Mouse (Mus musculus) spleen, postnatal 36 days (tissue): Measurements from ENCODE around the gene Elf5.

Experiments used
- DNase-seq, 2 experiments: peaks; one replicate each; pipeline ENCODE4 v3.0.0; 2022; ENCODE audit warnings: low spot score in 2 of 2, mixed read lengths in 1 of 2

Elf5 gene

DNA sequence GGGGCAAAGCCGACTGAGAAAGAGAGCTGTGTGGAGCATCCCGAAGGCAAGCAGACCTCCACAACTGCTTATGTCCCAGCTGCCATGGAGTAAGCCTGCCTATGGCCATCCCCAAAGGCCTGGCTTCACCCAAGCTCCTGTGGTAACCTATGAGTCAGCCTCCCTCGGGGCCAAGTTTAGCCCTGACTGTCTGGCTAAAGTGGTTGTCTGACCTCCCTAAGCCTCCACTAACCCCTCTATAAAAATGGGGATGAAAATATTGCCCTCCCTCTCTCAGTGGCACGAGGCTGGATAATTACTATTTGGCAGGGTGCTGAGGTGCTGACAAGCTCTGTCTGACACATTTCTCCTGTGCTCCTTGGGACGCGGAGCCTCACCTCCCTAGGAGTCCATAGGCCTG is at the start of gene Elf5:
Gene Elf5 (plus strand): TSS at position 341 of the 400 bp plus-strand sequence.
- DNase-seq: no peak

DNA sequence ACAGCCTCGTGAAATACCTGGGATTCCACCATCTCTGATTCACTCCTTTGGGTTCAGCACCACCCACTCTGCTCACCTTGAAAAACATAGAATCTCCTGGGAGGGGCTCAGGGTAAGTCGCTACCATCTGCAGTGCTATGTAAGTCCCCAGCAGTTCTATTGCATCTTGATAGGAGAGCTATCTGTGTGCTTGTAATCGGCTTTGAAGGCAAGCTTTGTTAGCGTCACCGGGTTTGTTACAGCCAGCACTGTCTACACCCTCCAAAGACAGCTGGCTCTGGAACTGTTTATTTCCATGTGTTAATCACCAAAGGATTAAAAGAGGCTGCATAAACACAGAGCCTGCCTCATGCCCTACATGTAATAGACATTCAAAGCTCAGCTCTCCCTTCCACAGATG is 38.9 kb upstream of the Elf5 start:
- no peak for DNase-seq

DNA sequence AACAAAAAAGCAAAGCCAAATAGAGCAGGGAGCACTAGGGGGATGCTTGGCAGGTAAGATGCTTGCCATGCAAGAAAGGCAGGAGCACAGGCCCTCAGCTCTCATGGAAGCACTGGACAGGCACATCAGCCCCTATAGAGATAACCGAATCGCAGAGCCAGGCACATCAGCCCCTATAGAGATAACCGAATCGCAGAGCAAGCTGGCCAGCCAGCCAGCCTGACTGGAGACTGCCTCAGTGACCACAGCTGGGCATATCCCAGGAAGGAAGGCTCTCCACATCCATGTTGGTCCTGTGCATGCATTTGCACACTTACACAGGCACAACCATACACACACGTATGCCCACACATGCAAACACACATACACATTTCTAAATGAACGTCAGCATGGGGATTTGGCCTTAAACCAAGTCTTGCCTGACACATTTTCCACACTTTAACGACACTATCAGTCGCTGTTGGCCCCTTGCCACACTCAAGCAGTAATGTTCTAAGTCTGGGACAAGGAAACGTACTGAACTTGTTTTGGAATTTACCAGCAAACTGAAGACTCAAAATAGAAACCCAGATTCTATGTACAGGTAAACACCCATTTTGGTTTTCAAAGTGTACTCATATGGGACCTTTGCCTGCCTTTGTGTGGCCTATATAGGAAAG is 31.9 kb upstream of the Elf5 start:
- no peak for DNase-seq

DNA sequence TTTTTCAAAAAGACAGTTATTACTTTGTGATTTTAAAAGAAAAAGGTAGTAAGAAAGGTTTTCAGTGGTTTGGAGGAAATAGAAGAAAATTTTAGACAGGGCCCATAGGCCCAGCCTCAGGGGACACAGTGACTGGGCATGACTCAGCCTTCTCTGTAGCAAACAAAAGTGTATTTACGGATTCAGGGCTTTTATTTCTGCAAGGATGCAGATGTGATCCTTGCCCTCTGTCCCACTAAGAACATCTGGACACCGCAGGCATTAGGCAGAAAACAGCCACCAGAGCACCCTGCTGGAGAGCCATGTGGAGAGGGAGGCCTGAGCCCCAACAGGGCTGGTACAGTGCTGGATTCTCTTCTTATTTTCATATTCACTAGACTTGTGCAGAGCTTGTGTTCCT is 29.3 kb upstream of the Elf5 start:
- DNase-seq: no peak

DNA sequence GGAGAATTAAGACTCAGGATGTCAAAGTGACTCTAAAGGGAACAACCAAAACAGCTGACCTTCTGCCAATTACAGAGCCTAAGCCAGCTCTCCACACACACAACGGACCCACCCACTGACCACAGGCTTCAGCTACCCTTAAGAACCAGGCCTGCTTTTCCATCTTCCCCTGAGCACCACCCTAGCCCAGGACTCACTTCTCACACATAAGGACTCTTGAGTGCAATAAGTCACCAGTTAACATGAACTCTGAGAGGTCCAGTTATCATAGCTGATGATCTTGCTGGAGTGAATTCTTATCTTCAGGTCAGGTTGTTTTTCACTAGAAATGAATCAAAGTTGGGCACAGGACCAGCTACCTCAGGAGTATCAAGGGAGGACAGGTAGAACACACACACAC is 23.6 kb upstream of the Elf5 start:
- no peak for DNase-seq

DNA sequence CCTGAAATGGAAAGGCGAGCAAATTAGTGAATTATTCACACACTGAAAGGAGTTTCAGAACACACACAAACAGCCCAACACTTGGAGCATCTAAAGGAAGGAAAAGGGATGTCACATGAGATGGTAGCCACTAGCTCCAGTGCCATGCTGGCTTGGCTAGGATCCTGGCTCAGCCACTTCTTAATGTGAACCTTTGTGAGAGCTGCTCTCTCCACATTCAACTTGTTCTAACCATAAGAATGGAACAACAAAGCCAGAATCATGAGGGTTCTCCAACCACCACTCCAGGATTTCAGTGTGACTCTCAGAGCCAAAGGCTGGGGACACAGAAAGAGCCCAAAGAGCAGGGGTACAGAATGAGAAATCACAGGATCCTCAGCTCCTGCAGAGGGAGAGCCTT is 23.2 kb upstream of the Elf5 start:
- no peak for DNase-seq

DNA sequence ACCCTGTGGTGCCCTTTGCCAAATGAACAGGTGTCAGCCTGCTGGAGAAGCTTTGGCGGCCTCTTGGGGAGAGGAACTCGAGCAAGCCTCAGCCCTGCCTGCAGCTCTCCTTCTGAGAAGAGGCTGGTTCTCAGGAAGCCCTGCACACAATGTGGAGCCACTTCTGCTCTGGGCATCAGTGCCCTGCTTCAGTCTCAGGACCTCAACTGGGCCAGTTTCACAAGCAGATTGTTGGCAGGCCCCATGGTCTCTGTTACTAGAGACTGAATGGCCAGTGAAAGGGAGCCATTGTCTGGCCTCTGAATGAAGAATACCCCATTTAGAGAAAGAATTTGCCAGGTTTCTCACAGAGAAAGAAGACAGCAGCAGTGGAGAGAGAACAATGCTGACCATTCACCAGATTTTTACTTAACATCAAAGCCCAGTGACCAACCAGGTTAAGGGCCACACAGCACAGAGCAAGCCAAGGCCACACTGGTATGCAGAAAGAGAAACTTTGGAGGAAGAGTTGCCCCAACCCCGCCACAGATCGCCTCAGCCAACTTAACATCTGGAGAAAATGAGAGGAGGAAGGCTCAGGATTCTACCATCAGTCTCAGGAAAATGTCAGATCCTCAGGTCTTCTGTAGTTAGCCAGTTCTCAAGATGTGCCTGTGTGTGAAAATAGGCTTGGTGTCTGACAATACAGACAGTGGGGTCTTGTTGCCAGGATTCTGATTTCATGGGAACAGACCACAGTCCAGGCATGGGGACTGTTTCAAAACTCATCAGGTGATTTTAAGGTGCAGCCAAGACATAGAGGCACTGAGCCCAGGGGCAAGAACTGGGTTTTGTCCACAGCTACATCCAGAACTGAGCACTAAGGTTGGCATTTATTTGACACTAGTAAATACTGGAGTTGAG is 21.2 kb upstream of the Elf5 start:
- DNase-seq: no peak

DNA sequence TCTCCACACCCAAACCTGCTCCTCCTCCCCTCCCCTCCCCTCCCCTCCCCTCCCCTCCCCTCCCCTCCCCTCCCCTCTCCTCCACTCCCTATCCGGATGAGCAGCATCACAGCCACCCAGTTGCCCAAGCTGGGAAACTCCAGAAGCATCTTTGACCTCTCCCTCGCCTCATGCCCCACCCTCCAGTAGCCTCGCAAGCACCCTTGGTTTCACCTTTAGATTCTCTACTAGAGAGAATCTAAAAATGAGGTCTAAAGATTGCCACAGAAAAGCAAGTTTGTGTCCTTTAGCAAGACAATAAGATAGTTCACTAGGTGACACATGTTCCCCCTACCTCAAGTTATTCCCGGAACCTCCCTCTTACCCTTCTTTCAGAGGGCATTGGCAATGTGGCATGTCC is 19.9 kb upstream of the Elf5 start:
- DNase-seq: no peak

DNA sequence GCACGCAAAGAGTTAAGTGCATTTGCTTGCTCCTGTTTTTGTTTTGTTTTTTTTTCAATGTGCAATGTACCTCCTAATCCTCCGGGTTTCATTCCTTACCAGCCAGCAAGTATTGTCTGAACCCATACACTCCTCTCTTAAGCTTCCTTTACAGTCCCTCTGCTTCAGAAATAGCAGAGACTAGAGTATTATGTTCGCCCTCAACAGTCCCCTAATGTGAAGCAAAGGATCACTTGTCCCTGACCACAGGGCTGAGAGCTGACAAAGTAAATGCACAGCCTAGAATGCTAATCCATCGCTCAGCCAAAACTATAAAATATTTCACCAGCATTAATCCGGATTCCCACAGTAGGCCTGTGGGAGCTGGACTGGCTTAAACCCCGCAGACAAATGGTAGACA is 13.4 kb upstream of the Elf5 start:
- no peak for DNase-seq

DNA sequence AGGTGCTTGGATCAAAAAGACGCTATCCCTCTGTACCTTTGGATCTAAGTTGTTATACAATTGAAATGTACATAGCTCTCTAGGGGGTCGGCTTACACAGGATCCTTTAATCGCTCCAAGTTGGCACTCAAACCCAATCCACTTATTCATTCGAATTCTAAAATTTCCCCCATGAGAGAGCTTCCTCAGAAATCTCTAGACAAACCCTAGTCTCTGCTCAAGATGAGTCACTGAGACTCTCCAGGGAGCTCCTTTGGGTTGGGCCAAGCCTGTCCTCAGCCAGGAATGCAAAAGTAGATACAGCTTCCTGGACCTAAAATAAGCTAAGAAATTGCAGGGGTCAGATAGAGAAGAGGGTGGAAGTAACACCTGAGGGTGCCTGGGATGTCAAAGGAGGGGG is 10.8 kb upstream of the Elf5 start:
- no peak for DNase-seq

DNA sequence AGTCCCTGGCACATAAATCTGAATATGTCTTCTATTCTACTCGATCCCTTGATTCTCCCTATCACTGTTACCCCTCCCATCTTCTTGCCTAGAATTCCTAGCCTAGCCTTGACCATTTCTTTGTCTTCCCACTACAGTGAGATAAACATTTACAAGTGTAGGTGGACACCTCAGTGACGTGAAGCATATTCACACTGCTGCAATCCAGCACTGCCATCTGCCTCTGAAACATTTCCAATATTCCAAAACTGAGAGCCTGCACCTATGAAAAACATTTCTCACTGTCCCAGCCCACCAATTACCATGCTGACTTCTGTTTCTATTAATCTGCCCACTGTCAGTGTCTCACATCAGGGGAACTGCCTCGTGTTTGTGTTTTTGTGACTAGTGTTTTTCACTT is 5.2 kb upstream of the Elf5 start:
- DNase-seq: no peak

DNA sequence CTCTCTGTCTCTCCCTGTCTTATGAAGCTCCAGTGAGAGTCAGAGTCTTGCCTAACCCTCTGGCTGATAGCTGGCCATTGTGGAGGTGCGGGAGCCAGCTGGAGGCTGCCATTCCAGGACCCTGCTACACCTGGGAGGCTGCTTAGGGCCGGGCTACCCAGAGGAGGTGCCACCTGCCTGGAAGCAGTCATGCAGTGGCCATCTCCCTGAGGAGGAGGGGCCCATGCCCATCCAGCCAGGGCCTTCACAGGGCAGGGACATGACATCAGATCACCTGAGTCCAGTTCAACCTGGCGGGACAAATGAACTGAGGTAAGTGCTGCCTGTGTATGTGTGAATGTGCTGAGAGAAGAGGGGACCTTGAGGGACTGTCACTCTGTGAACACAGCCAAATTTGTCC is 328 bp downstream of the Elf5 start:
- DNase-seq: no peak

DNA sequence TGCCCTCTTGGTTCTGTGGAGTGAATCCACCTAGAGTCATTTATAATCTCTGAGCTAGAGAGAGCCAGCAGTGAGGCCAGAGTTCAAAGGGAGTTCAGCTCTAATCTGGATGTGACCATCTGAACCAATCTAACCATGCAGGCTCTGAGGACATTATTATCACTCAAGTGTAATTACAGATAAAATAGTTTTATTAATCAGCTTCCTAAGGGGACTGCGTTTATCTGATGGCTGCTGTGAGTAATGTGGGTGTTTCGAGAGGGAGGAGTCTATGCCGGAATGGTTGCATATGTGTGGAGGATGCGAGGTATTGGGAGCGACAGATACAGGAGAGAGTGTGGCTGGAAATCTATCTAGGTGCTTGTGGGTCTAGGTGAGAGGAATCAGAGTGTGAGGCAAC is 1.9 kb downstream of the Elf5 start:
- DNase-seq: no peak

DNA sequence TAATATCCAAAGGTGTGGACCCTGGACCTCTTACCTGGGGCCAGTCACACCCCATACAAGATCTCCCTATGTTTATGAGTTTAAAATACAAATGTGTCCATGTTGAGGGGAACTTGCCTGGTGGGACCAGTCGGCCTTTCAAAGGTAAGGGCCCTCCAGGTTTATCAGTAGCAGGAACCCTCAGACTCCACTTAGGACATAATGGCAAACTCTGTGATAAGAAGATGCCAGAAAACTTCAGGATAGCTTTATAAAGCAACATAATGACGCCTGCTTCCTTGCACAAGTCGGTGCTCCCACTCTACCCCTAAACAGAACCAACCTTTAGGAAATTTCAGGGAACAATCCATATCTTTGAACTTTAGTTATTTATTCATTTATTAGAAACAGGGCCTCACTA is 4.3 kb downstream of the Elf5 start:
- DNase-seq: no peak

DNA sequence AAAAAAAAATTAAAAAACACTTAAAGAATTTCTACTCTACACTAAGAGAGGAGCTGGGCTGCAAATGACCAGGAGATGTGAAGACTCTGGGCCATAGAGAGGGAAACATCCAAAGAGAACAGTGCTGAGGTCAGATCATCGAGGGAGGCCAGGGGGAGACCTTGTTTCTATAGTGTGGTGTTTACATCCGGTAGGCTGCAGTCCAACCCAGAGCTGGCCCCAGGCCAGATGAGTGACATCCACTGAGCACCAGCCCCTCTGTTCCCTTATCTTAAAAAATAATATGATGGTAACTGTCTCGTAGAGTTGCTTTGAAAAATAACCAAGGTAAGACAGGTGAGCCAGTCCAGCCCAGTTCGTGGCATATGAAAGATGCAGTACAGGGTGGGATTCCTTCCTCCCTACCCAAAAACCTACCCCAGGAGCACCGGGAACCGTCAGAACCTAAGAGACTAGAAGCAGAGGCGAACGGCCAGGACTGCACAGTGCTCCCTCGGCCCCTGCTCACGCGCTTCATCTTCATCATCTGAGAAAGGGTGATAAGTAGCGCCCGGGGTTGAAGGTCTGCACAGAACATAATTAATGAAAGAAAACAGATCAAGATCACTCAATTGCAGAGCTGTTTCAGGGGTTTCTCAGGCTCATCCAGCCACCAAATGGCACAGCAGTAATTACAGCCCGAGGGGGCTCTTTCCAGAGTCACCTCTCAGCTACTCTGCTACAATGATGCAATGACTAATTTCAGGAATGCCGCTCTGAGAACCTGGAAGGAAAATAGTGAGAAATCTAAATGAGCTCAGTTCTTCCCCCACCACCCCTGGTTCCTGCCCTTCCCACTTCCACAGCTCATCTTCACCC is 9.4 kb downstream of the Elf5 start:
- no peak for DNase-seq

DNA sequence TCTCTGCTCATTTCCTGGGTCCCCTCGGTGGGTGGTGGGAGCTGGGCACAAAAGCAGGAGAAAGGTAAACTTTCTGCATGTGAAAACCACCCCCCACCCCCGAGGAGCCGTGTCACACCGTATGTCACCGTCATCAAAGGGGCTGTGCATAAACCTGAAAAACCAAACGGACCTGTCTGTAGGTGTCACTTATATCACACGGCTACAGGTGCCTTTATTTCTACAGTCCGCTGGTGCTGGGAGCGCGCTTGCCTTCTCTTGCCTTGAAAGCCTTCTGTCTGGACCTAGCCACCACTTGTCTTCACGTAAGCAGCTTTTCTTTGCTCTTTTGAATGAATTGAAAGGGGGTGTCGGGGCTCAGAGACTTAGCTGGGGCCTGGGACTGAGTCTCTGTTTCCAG is 12.4 kb downstream of the Elf5 start:
- no peak for DNase-seq

DNA sequence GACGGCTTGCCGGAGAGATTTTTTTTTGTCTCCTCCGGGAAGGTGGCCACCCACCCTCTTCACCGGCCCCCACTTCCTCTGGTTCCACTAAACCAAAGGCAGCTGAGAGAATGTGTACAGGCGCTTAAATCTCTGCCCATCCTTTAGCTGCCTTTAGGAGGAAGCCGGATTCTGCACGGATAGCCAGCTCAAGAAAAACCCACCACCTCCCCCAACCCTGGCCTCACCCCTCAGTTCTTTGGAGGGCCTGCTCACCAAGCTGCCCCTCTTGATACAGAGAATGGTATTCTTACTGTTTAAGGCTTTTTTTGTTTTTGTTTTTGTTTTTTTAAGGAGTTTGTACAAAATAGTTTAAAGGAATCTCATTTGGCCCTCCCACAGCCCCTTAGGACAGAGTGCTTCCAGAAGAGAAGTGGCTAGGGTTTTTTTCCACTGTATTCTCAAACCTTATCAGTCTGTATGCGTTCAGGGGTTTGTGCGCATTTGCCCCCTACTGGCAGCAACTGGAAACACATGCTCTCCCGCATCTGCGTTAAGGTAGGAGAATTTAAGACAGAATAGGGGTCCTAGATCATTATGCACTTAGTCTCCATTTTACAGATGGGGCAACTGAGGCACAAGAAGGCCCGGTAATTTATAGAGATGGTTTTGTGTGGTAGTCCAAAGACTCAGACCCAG is 13.0 kb downstream of the Elf5 start:
- DNase-seq: peak; percentile 8 to 15

DNA sequence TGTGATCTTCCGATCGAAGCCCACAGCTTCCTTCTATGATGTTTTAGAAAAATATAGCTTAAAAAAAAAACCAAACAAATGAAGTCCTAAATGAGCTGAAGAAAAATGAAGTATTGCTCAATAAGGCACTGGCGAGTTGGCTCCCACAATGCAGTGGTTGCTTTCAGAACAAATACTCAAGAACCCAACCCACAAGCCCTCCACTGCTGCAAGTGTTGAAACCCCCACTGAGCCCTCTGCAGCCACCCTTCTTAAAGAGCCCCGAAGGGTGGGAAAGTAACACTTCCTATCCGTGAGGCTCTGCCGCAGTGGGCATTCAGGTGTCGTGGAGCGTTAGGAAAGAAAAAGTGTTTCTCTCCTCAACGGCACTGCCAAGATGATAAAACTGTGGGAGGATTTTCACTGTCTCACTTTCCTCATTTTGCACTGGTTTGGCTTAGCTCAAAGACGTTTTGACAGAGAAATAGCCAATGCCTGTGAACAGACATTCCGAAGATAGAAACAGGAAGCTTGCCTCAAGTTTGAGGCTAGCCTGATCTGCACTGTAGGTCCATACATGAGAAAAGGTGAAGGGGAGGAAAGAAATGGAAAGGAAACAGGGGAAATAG is 14.1 kb downstream of the Elf5 start:
- no peak for DNase-seq

DNA sequence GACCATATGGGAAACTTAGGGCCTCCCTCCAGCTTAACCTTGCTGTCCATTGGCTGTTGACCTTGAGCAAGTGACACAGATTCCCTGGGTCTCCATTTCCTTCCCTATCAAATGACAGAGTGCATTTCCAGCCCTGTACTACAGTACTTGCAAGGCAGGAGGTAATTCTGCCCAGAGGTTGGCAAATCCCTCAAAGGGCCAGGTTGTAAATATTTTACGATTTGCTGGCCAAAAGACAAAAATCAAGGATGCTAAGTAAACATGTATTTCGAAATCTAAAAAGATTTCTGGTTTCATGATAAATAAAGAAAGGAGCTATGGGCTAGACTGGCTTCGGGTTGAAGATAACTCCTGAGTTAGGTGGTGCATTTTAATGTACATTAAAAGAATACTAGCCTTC is 16.9 kb downstream of the Elf5 start:
- DNase-seq: no peak

DNA sequence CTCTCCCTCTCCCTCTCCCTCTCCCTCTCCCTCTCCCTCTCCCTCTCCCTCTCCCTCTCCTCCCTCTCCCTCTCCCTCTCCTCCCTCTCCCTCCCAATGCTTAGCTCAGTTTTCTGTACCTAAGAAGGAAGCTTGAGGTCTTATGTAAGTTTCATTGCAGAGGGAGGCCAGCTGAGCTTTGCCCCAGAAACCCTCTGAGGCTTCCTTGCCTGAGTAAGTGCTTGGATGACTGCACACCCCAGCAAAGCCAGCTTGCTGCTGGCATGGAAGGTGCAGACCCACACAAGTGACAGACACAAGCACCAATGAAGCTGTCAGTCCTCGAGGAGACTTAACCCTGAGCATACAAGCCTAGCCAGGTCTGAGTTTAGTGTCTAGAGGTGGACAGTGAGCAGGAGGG is 19.2 kb downstream of the Elf5 start:
- DNase-seq: no peak

DNA sequence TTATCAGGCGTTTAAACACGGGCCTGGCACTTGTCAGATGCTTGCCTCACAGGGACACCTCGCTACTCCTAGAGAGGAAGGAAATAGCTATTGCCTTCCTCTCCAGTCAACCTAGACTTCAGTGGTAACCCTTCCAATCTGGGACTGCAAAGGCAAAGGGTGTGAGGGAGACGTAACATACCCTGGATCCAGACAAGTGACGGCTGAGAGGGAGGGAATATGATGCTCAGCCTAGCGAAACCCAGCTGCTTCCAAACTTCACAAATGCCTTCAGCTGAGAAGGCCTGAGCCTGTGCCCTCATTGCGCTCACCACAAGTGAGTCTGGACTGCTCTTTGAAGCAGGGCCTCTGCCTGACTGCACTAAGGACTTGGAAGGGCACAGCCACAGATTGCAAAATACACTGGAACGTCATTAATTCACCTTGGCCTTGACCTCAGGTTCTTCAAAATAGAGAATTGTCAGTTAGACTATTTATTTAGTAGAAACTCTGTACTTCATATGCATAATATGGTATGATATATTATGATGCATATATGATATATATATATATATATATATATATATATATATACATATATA is 21.3 kb downstream of the Elf5 start:
- no peak for DNase-seq
